Mouse (Mus musculus): ENCODE measurements at regions not wholly inside any gene's neighbourhood (a gene's known extent, or its start where the extent isn't known, plus 50 kb on each side); places are given as distances from the start of the nearest gene placed in this dataset.

GRCm38 (mm10) chr4:83915871-83916270, 390.5 kb downstream of the Ccdc171 start:
- WGBS = 66% methylated on average over 4 of the region's 4 CpGs
- DNase-seq (ENCODE audit: low read depth, low spot score) = no peak

GRCm38 (mm10) chr4:83917009-83917408, 391.7 kb downstream of the Ccdc171 start:
- no peak for DNase-seq (ENCODE audit: low read depth, low spot score)
- 76% methylated on average over 4 of the region's 4 CpGs for WGBS

- WGBS = 78% methylated on average over 3 of the region's 3 CpGs
- no peak for DNase-seq (ENCODE audit: low read depth, low spot score)
These were observed 392.7 kb downstream of the Ccdc171 start for GRCm38 (mm10) chr4:83918093-83918492.

DNA sequence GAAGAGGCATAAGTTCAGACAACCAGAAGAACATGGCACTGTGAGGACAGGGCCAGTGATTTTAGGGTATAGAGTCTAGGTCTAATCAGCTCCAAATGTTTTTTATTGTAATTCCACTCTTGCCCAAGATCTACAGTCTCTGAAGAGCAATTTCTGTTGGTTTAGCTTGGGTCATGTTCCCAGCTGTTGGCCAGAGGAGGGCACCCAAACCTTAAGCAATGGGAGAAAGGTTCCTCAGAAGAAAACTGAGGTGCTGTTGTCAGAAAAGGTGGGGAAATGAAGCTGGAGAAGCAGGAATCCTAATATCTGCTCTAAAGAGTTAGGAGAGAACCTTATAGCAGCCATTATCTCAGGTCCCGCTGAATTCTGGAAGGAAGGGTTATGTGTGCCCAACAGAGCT, 393.7 kb downstream of the Ccdc171 start:
- no peak for DNase-seq (ENCODE audit: low read depth, low spot score)
- WGBS = 85% methylated on average over 1 of the region's 1 CpGs

DNA sequence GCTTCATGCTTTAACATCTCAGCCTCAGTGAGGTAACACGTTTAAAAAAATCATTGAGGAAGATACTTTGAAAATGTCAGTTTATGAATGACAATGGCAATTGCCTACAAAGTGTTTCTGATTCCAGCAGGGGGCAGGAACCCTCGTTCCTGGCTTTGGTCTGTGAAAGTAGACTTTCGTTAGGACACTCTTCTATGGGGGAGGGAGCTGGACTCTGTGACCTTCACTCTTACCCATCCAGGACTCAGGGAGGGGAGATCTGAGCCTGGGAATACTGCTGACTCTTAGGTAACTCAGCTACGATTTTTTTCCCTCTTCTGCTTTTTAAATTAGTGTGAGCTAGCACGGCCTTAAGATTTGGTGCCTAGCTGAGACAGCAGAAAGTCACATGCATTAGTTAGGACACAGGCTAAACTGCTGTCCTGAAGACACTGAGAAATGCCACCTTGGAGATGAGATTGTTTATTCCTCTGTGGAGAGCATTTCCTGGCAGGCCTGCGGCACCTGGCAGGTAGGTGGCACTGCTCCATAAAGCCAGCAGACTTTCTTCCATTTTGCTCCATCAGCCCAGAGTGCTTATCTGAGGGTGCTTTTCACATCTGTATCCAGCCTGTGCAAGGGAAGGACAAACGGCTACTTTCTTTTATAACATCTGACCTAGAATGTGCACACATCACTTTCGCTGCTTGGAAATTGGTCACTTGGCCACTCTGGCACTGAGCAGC, 399.9 kb downstream of the Ccdc171 start:
- 54% methylated on average over 8 of the region's 8 CpGs for WGBS
- DNase-seq (ENCODE audit: low read depth, low spot score) = no peak

GRCm38 (mm10) chr4:83926195-83926731, 400.9 kb downstream of the Ccdc171 start:
- no peak for DNase-seq (ENCODE audit: low read depth, low spot score)
- WGBS = 51% methylated on average over 11 of the region's 11 CpGs

DNA sequence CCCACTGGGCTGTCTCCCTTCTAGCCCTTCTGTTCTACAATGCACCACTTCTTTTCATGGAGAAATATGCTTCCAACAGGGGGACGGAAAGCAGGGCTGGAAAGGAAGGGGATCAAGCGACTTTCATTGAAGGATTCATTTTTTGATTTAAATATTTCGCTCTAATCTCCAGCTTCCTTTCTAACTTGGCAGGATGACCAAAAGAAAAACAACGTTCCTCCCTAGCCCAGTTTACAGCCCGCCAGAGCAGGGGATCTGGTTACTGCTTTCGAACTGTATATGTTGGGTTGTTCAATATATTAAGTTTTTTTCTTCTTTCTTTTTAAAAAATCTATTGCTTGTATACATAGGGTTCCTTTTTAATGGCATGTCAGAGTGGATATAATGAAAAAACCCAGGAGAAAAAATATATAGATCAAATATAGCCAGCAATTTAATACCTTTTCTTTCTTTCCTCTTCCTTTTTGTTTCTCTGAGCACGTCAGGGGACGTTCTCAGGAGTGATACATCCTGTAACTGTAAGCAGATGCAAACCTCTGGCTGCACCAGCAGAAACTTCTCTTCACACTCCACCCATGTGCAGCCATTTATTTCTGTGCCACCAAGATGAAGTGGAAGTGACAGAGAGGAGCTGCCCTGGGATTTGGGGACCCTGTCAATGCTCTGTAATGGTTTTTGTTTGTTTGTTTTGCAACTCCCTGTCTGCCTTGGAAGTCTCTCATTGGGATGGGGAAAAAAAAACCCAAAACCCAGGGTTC, 406.7 kb downstream of the Ccdc171 start:
- WGBS = 66% methylated on average over 8 of the region's 8 CpGs
- no peak for DNase-seq (ENCODE audit: low read depth, low spot score)

DNA sequence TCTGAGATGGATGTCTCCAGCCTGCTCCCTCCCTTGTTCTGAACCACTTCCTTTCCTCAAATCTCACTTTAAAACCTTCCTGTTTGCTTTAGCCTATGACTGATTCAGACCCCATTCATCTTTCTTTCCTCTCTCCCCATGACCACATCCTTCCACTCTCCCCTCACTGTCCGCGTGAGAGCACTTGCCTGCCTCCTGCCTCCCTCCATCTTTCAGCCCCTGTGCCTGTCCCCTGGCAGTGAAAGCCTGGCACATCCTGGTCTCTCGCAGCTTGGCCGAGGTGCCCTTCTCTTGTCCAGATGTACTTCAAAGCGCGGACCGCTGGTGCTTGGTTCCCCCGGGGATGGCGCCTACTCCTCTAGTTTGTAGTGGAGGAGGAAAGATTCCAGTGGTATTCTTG, 416.3 kb downstream of the Ccdc171 start:
- 79% methylated on average over 9 of the region's 9 CpGs for WGBS
- no peak for DNase-seq (ENCODE audit: low read depth, low spot score)

DNA sequence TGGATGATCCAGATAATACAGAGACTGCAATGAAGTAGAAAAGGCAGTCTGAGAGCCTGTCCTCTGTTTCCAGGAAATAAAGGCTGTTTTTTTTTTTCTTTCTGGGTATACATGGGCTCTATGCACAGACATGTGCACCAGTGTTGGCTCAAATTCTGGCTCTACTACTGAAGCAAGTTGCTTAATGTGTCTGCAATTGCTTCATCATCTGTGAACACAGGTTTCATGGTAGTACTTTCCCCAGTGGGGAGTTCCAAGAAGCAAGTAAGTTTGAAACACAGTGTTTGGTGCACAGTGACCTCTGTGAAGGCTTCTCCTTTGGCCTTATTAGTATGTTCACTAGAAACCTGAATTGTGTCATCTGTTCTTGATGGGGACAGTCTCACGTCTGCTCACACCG, 424.3 kb downstream of the Ccdc171 start:
- 90% methylated on average over 2 of the region's 2 CpGs for WGBS
- DNase-seq (ENCODE audit: low read depth, low spot score) = no peak

DNA sequence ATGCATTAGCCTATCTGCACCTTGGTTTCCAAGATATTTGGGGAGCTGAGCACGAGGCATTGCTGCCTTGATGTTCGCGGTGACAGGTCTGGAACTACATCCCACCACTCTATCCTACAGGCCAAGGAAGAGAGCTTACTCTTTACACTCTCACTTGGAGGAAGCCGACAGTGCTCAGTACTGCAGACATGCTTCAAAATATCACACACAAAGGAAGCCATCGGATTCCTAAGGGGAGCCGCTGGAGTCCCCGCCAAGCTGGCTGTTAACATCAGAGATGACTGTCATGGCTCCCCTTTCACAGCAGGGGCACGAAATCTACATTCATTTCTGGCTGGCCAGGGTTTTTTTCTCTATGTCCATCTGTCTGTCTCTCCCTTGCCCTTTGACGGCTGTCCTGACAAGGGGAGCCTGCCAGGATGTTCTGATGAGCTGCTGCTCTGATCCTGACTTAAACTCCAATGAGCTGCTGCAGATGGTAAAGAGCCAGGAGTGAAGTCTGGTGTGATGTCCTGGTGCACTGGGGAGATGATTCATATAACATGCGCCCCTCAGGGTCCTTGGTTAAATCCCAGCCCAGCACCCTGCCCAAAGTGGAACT, 425.6 kb downstream of the Ccdc171 start:
- DNase-seq (ENCODE audit: low read depth, low spot score) = no peak

DNA sequence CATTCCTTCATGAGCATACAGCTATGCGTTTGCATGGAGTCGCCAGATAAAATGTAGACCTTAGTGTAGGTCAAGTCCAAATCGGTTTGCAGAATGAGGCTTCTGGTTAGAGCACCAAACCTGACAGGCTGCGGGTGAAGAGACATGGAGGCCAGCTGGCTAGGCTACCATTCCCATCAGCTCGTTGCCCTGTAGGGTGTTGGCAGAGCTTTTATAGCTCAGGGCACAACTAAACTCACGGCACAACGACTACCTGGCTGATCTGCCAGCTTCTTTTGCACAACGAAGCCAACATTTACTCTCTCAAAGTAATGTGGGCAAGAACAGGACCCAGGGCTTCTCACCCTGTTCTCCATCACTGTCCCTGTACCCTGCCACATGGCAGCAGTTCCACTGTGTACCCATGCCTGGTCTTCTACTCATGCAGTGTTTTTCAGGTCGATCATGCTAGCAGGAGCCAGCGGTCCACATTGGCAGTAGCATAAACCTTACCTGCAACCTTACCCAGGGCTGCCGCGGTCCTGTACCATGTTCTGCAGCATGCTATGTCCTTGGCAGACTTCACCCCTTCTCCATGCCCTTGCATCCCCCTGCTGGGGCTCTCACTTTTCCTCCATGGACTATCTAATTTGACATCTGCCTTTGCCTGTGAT, 431.0 kb downstream of the Ccdc171 start:
- DNase-seq (ENCODE audit: low read depth, low spot score) = no peak
- WGBS = 81% methylated on average over 12 of the region's 12 CpGs

More for the DNA sequence above, 425.6 kb downstream of the Ccdc171 start:
- WGBS = 83% methylated on average over 10 of the region's 10 CpGs

DNA sequence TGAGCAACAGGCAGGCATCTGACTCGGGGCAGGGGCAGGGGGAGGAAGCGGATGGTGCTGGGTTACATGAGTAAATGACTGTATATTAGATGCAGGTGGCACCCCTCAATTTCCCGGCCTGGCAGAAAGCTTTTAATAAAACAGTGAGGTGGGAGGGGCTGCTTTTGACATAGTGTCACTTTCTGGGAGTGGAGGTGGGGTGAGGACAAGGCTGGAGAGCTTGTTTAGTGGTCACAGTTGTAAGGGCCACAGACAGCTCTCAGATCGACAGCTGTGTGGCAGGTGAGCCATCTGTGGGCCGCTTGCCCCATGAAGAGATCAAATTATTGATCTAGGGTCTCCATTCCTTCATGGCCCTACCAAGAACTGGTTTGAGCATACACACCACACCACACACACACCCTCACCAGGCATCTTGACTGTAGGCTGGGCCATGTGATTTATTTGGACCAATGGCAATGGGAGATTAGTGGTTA, 431.9 kb downstream of the Ccdc171 start:
- no peak for DNase-seq (ENCODE audit: low read depth, low spot score)
- WGBS = 71% methylated on average over 5 of the region's 5 CpGs

DNA sequence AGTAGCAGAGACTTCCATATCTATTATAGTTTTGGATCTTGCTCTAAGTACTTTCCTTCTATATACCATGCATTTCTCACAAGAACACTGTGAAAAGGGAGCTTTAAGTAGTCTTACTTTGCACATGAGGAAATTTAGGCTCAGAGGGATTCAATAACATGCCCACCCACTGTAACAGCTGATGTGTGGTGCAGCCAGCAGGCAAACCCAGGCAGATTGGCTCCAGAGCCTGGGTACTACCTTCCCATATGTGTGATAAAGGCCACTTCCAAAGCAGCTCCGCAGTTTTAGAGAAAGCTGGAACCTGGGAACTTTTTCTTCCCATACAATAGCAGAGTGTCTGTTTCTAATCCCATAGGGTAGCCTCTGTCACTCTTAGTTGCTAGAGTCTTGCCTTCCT, 441.6 kb downstream of the Ccdc171 start:
- 90% methylated on average over 1 of the region's 1 CpGs for WGBS
- no peak for DNase-seq (ENCODE audit: low read depth, low spot score)

- 84% methylated on average over 4 of the region's 4 CpGs for WGBS
- DNase-seq (ENCODE audit: low read depth, low spot score) = no peak
These were observed 447.8 kb downstream of the Ccdc171 start for GRCm38 (mm10) chr4:83973162-83973561.

DNA sequence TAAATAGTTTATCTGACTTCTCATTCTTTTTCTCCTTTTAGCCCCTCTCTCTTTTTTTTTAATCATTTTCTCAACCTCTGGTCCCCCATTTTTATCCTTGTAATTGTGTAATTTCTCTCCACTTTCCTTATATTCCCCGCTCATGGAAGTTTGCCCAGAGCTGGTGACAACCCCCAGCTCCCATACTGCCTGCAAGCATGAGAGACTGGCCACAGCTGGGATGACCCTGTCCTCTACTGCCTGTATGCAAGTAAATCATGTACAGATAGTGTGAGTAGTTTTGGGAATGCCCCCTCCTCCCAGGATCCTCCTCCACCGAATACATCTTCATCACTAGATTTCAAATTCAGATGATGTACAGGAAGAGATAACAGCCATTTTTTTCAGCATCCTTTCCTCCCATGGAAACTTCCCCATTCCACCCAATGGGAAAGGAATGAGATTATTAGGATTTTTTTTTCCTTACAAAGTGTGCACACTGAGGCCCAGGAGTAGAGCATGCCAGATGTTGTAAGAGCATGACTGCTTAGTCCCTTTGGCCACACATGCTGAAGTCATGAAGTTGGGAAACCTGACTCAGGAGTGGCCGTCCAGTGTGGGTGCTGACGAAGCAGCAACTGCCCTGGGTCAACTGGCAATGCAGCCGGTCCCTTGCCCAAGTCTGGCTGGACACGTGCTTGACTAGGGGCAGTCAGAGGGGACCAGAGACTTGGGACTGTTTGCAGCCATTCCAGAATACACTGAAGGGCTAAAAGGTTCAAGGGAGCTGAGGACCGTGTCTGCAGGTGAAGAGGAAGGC, 449.1 kb downstream of the Ccdc171 start:
- DNase-seq (ENCODE audit: low read depth, low spot score) = no peak
- WGBS = 68% methylated on average over 7 of the region's 7 CpGs

DNA sequence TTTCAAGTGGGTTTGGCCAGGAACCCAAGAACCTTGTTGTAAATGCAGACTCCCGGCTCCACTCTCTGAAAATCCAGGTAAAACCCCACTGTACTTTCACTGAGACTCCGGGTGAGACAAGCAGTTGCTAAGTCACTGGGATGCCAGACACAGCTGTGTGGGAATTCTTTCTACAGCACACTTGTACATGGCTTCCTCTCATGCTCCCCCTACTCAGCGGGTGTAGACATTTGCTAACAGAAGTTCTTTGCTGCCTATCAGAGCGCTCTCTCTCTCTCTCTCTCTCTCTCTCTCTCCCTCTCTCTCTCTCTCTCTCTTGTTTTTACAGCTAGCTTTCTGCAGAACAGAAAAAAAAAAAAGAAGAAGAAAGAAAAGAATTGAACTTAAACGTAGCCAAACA, 450.2 kb downstream of the Ccdc171 start:
- 60% methylated on average over 5 of the region's 5 CpGs for WGBS
- no peak for DNase-seq (ENCODE audit: low read depth, low spot score)

DNA sequence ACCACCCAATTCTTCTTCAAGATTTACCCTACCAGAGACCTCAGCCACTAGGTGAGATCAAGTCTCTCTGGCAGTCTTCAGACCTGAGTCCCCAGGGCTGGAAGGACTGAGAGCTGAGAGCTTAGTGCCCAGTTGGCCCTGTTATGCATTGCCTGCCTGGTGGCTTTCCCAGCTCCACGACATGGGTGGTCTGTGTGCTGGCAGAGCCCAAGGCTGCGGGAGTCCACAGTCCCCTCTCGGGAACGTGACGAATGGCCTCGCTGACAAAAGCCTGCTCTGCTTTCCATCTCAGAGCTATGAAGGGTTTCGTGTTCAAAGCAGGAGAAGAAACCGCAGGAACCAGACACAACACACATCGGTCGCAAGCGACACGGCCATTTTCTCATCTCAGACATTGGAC, 450.7 kb downstream of the Ccdc171 start:
- WGBS = 65% methylated on average over 12 of the region's 12 CpGs
- DNase-seq (ENCODE audit: low read depth, low spot score) = no peak

DNA sequence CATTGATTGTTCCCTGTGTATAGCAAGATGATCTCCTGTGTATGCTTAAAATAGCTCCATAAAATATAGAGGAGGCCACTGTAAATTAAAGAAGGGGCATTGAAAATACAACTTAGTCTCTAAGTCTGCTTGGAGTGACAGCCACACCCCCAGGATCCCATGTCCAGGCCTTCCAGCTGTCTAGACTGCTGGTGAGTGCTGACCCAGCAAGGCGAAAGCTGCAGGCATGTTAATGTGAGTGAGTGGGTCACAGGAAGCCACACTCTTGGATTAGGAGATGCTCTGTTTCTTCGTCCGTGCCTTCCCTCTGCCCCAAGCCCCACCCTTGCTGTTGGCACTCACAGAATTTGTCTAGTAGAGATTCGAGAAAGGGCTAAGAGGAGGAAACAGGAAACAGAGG, 453.7 kb downstream of the Ccdc171 start:
- no peak for DNase-seq (ENCODE audit: low read depth, low spot score)
- 68% methylated on average over 4 of the region's 4 CpGs for whole genome bisulfite sequencing

DNA sequence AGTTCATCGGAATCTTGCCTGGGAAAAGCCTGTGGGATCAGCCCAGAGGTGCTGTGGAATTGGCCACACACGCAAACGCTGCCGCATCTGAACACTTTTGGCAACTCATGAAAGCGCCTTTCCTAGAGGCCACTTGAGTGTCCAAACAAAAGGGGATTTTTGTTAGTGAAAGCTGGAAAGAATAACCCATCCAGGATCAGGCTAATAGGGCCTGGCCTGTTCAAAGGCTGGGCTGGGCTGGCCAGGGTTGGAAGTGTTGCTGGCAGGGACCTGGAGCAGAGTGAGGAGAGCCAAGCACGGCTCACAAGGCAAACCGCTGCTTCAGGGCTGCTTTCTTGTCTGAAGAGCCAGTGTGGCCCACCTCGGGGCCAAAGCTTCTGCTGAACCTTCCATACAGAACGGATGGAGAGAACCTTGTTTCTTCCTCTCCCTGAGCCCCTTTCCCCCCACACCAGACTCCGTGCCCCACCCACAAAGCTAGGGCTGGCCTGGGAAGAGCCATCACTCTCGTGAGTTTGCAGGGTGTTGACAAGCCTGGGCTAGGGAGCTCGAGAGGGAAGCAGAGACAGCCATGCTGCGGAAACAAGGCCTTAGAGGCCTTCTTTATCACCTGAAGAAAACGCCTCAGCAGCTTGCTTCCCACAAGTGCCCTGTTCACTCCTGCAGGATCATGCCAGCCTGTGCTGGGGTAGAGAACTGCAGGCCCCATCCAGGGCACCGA, 459.5 kb downstream of the Ccdc171 start:
- WGBS = 78% methylated on average over 15 of the region's 15 CpGs
- no peak for DNase-seq (ENCODE audit: low read depth, low spot score)

Measured in large intestine, adult 2 months (tissue).